Mouse (Mus musculus) brown adipose tissue, adult 24 weeks (tissue): Measurements from ENCODE around the gene Osbpl7. TPM values are rescaled to one million over a fixed set of nuclear protein-coding genes. Genes with fewer than 3 reads are reported as not detected.
A peak's percentile ranks its signal among the peaks of the same experiment; 100 is the strongest.

ENCODE experiments used
- H3K27ac ChIP-seq: fragments of 200-500 bp; replicated peaks from 2 replicates; pipeline ENCODE4 v1.5.1; 2012; ENCODE audit warnings: low read depth, mild to moderate bottlenecking, low read length
- H3K4me1 ChIP-seq: fragments of 200-500 bp; 2 replicates; pipeline ENCODE4 v1.6.1; 2012; ENCODE audit warnings: low read length, mixed read lengths; ENCODE audit not compliant: control insufficient read depth, insufficient read depth, insufficient read length
- H3K4me3 ChIP-seq: fragments of 200-500 bp; 2 replicates; pipeline ENCODE4 v1.5.1; 2012; ENCODE audit warnings: low read depth, mild to moderate bottlenecking, low read length, moderate library complexity; ENCODE audit not compliant: insufficient read depth
- polyA plus RNA-seq: library from polyadenylated mRNA; stranded (reverse); fragments of >200 nt; gene quantifications from 2 replicates; pipeline ENCODE4 v1.2.4, GENCODE M21; 2012; ENCODE audit not compliant: missing spikeins, insufficient read depth, insufficient read length

The Osbpl7 gene
- polyA plus RNA-seq, 1 experiment: 0.87 TPM

DNA sequence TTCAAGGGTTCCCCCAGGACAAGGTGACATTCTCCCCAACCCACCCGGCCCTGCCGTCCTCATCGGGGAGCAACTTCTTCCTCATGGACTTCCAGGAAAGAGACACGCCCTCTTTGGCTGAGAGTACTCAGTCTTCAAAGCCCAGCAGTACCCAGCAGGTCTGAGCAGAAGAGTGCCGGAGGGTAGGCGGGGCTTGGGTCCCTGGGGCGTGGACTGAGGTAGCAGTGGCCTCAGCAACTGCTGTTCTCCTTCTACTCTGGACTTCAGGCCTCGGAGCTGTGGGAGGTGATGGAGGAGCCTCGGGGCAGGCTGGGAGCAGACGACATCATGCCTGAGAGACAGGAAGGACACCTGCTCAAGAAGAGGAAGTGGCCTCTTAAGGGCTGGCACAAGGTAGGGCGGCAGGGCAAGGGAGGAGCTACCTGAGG is 1.8 kb downstream of the Osbpl7 start:
- peak overlapping the region; percentile 78; the same call in 1 of the 2 replicates for H3K4me3 ChIP-seq
- H3K27ac ChIP-seq: no peak overlapping the region

DNA sequence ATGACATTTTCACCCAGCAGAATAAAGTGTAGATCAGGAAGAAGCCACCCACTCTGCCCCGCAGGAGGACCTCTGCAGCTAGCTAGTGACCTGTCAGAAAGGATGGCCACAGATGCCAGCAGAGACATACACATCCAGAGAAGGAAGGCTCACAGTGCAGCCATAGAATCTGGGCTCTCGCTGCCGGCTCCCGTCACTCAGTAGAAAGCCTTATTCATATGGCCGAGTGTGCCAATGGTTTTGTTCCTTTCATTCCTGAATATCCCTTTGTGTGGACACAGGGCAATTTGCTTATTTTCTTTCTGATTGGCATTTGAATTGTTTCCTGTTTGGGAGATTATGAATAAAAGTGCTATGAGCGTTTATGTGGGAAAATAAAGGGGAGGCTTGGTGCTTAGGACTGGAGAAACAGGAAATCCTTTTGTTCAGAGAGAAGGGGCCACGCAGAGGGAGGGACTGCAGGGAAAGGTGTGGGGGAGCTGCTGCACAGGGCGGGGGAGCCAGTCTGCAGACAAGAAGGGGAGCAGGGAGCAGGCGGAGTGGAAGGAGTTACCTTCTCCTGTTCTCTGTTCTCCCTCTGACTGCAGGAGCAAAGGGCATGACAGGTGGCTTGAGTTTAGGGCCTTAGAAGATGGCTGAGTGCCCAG is 13.0 kb downstream of the Osbpl7 start:
- Histone ChIP-seq H3K4me3 (no peak overlapping the region), H3K27ac (no peak overlapping the region), H3K4me1 (no peaks in the 10 kb centered on the region)

More for the DNA sequence above, 1.8 kb downstream of the Osbpl7 start:
- H3K4me1 ChIP-seq: peaks cover 13% of the 10 kb centered on the region

DNA sequence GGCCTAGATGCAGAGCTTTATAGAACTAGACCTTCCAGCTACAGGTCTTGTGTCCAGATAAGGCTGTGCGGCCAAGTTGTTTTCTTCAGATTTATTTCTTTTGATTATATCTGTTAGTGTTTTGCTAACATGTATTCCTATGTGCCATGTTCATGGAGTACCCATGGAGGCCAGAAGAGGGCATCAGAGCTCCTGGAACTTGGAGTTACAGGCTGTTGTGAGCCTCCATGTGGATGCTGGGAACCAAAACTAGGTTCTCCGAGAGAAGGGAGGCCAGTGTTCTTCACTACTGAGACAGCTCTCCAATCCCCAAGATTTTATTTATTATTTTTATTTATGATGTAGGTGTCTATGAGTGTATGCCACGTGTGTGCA is 13.5 kb downstream of the Osbpl7 start:
- H3K4me3 ChIP-seq: no peak overlapping the region
- no peaks in the 10 kb centered on the region for H3K4me1 ChIP-seq

DNA sequence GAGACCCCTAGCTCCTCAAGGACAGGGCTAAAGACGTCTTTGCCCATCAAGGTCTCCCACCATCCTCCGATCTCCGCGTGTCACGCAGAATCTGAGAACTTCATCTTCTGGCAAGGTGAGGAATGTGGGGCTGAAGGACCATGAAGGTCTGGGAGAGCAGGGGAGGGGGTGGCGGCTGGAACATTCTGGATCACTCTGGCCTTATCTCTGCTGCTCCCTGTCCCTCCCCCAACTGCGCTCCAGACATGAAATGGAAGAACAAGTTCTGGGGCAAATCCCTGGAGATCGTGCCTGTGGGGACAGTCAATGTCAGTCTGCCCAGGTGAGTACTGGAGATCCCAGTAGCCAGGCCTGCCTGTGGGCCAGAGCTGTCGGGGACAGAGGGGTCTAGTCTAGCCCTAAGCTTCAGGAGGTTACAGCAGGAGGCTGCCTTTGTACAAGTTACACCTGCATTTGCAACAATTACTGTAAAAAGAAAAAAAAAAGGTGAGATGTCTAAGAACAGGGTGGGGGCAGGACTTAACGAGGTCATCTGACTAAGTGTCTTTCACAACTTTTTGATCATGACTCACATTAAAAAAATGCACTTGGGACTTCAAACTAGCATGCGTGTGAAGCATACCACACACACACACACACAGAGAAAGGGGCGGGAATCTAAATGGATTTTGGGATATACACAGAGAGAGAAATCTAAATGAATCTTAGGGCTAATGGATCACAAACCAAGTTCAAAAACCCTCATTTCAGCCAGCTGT is 15.3 kb downstream of the Osbpl7 start:
- H3K4me3 ChIP-seq: no peak overlapping the region
- H3K27ac ChIP-seq: no peak overlapping the region
- H3K4me1 ChIP-seq: no peaks in the 10 kb centered on the region

More for the DNA sequence above, 13.5 kb downstream of the Osbpl7 start:
- no peak overlapping the region for H3K27ac ChIP-seq

DNA sequence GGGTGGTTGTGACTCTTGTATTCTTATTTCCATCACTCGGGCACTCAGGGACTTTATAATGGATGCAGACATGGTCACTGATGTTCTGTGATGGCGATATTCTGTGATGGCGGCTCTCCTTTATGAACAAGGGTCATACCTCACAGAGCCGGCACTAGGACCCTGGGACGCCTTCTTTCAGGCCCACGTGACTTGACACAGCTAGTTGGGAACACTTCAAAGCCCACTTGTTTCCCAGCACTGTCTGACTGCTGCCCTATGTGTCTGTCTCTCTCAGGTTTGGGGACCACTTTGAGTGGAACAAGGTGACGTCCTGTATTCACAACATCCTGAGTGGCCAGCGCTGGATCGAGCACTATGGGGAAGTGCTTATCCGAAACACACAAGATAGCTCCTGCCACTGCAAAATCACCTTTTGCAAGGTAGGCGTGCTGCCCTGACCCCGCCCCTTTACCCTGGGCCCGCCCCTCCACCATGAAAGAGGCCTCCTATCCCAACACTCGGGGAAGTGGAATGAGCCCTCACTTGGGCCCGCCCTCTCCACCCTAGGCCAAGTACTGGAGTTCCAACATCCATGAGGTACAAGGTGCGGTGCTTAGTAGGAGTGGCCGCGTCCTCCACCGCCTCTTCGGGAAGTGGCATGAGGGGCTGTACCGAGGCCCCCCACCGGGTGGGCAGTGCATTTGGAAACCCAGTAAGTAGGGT is 16.4 kb downstream of the Osbpl7 start:
- H3K4me3 ChIP-seq: no peak overlapping the region
- H3K4me1 ChIP-seq: no peaks in the 10 kb centered on the region
- no peak overlapping the region for H3K27ac ChIP-seq

DNA sequence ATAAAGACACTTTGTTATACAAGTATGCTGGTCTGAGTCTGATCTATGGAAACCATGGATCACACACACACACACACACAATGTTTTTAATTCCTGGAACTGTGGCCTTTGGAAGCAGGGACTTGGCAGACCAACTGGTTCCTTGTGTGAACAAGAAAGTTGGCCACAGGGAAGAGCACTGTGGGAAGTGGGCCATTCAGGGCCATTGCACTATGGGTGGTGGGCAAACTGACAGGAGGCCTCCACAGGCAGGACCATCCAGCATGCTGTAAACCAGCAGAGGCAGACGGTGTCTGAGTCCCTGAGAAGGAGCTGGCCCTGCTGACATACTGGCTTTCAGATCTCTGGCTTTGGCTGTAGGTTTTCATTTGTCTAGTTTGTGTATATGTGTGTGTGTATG is 18.9 kb downstream of the Osbpl7 start:
- Histone ChIP-seq H3K4me3 (no peak overlapping the region), H3K27ac (no peak overlapping the region), H3K4me1 (no peaks in the 10 kb centered on the region)

DNA sequence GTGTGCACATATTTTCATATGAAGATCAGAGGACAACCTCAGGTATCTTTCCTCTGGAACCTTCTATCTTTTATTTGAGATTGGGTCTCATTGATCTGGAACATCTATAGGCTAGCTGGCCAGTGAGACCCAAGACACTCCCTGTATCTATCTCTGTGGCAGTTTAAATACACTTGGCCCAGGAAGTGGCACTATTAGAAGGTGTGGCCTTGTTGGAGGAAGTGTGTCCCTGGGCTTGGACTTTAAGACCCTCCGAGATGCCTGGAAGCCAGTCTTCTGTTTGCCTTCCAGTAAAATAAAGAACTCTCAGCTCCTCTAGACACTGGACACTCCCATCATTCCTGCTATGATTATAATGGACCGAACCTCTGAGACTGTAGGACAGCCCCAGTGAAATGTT is 19.3 kb downstream of the Osbpl7 start:
- Histone ChIP-seq H3K27ac (no peak overlapping the region), H3K4me1 (no peaks in the 10 kb centered on the region), H3K4me3 (no peak overlapping the region)

DNA sequence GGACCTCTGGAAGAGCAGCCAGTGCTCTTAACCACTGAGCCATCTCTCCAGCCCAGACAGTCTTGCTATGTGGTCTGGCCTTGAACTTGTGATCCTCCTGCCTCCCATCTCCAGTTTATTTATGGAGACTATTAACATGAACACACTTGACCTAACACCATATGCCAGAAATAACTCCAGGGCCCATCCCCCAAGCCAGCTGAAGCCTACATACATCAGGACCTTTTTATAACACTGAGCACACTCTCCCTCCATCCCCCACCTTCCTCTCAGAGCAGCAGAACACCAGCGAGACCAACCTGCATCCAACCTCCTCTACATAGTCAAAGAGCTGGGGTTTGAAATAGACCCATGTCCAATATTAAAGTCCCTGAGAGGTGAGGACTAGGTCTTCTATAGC is 20.7 kb downstream of the Osbpl7 start:
- H3K4me3 ChIP-seq: no peak overlapping the region
- H3K4me1 ChIP-seq: no peaks in the 10 kb centered on the region
- no peak overlapping the region for H3K27ac ChIP-seq

DNA sequence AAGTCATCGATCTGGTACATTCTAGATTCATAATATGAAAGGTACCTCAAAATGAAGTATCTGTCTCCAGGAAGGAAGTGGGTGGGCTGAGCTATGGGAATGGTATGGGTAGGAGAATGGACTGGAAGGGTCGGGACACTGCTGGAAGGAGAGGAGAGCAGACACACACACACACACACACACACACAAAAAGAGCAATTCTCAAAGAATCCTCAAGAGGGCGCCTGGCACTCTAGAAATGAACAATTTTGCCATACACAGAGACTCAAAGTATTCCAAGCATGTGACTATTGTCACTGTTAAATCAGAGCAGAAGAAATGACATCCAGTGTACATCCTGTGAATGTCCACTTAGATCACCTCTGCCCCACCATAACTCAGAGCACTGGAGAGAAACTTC is 22.1 kb downstream of the Osbpl7 start:
- Histone ChIP-seq H3K4me3 (no peak overlapping the region), H3K27ac (no peak overlapping the region), H3K4me1 (no peaks in the 10 kb centered on the region)

DNA sequence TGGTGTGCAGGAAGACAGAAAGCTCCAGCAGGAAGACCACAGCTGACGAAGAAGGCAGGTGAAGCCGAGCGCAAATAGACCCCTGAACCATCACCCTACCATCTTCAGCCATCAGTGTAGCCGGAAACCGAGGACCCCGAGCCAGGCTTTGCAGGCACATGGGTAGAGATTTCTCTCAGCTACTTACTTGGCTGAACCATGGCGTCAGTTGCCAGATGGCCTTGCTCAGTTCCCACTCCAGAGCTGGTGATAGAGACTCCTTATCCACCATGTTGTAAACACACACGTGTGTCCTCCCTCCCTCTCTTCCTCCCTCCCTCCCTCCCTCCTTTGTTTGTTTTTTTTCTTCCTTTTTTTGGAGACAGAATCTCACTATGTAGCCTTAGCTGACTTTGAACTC is 23.8 kb downstream of the Osbpl7 start:
- H3K27ac ChIP-seq: no peak overlapping the region
- no peaks in the 10 kb centered on the region for H3K4me1 ChIP-seq
- no peak overlapping the region for H3K4me3 ChIP-seq

DNA sequence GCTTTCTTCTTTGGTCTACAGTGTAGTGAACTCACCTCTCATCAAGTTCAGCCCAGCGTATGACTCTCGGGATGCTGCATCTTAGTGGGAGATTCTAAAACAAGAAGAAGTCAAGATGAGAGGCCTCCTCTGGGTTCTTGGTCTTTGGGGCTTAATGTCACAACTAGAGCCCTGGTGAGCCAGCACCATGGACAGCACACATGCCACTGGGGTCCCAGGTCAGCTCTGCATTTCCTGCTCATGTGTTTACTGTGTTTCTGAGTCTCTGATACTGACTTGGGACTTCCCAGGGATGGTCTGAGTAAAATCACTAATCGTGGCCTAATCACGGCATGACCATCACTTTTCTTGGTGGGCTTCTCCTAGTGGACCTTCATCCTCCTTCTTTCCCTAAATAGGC is 28.3 kb downstream of the Osbpl7 start:
- Histone ChIP-seq H3K4me3 (no peak overlapping the region), H3K27ac (no peak overlapping the region), H3K4me1 (0 out of 2 replicates have a peak, but pooled peaks cover under 1% of the 10 kb centered on the region)

DNA sequence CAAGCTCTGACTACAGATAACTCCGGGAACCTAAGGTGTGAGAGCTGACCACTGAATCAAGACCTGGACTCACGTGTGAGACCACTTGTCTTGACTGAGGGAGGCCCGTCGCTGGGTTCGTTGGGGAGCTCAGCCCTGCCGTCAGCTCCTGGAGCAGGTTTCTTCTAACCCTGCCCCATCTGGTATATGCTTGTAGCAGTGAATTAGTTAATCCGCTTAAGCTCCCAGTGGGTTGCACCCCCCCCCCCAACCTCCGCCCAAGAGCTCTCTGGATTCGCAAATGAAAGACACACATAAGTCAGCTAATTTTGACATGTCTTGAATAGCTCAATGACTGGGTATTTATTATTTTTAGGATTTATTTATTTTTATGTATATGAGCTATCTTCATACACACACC is 29.9 kb downstream of the Osbpl7 start:
- H3K27ac ChIP-seq: no peak overlapping the region
- no peak overlapping the region for H3K4me3 ChIP-seq

DNA sequence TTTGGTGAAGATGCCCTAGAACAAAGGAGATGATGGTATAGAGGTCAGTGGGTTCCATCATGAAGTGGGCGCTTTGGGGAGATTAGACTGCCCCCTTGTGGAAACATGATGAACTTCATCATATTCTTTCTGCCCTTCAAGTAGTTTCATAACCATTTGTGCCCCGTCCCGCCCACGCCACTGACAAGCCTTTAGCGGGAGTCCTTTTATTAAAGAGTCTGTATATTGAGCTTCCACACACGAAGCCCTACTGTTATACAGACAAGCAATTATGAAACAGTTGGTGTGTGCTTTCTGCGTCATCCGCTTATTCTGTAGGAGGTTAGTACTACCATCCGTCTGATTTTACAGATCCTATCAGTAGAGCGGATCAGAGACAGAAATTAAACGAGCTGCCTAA is 32.5 kb downstream of the Osbpl7 start:
- Histone ChIP-seq H3K4me1 (peaks cover 3% of the 10 kb centered on the region; the same call in 1 of the 2 replicates), H3K27ac (no peak overlapping the region), H3K4me3 (no peak overlapping the region)

More for the DNA sequence above, 29.9 kb downstream of the Osbpl7 start:
- peaks cover 3% of the 10 kb centered on the region; the same call in 1 of the 2 replicates for H3K4me1 ChIP-seq

DNA sequence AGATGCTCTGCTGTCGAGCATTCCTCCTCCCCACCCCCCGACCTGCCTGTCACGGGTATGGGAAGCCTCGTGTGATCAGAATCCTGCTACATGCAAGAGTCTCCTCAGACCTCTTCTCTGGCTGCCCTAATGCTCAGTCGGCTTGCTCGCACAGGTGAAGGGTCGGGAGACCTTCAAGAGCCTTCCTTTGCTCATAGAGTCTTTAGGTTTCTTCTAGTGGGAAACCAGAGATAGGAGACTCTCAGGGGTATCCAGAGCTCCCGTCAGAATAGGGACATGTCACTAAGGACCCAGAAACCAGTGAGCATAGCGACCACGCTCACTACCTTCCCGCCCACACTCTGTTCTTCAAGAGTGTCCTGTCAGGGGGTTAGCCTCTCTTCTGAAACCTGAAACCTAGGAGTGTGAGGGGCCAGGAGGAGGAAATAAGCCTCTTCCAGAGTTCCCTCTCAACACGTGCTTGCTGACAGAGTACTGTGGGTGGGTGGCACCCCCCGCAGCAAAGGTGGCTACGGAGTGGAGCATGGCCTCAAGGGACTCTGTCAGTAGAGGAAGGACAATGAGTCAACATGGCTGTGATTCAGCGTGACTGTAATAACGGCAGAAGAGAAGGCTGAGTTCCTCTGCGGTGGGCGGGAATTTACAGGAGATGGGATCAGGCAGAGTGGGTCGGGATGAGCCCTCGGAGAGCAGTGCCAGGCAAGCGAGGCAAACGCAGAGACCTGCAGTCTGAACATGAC is 33.1 kb downstream of the Osbpl7 start:
- Histone ChIP-seq H3K27ac (no peak overlapping the region), H3K4me1 (peaks cover 3% of the 10 kb centered on the region; the same call in 1 of the 2 replicates), H3K4me3 (no peak overlapping the region)
